21 mouse cellular contexts compared by ENCODE assay signal in genomic region chr9:37514456-37514855, GRCm38 (mm10). TPM values are rescaled to one million over a fixed set of nuclear protein-coding genes. Genes with fewer than 3 reads are reported as not detected.
"Had no signal": no experiment of that assay in that cellular context is flagged by ENCODE, and none has a peak within 500 bp of the region (broad histone marks: within the 10 kb centered on the region; RNA-seq: fewer than 3 reads in every experiment).

No protein-coding gene starts in this region.

- DNase-seq: lung, adult 18-20 months; lung, postnatal 10 days; lung, postnatal 4 days; midbrain, embryonic 14.5 days; retina, postnatal 1 day; right cerebral cortex, adult 18-20 months; right cerebral cortex, postnatal 25 days; right cerebral cortex, postnatal 4 days; spleen, adult 18-20 months; thymus, adult 18-20 months; thymus, postnatal 14 days; thymus, postnatal 36 days had no signal

- H3K27ac ChIP-seq: midbrain, embryonic 10.5 days; midbrain, embryonic 12.5 days; neural tube, embryonic 13.5 days; neural tube, embryonic 15.5 days had no signal

- H3K4me2 ChIP-seq: midbrain, embryonic 12.5 days; neural tube, embryonic 13.5 days; neural tube, embryonic 15.5 days had no signal

- H3K4me1 ChIP-seq: midbrain, embryonic 10.5 days; midbrain, embryonic 12.5 days had no signal

- H3K9me3 ChIP-seq: midbrain, embryonic 10.5 days; midbrain, embryonic 12.5 days; neural tube, embryonic 13.5 days; neural tube, embryonic 15.5 days had no signal

- H3K9ac ChIP-seq: midbrain, embryonic 12.5 days; neural tube, embryonic 13.5 days; neural tube, embryonic 15.5 days had no signal

- H3K27me3 ChIP-seq: midbrain, embryonic 12.5 days; neural tube, embryonic 13.5 days; neural tube, embryonic 15.5 days had no signal

- H3K4me3 ChIP-seq: midbrain, embryonic 10.5 days; midbrain, embryonic 12.5 days; myocyte; neural tube, embryonic 13.5 days; neural tube, embryonic 15.5 days had no signal

- ATAC-seq: midbrain, embryonic 16.5 days had no signal

RNA-seq across cellular contexts. Expression of gene Vsig2, which starts 24.6 kb away (rescaled TPM):
- total RNA-seq: megakaryocyte, adult 5-6 weeks; megakaryocyte-erythroid progenitor cell, adult 5-6 weeks had no signal
- polyA plus RNA-seq: myocyte; neural tube, embryonic 11.5 days had no signal
